Mouse (Mus musculus): ENCODE results near the gene Gimap7. TPM values are rescaled to one million over a fixed set of nuclear protein-coding genes. Genes with fewer than 3 reads are reported as not detected.
"Not testable (repeated sequence)": the region's sequence is repeated elsewhere in the genome, so short reads cannot be mapped to it uniquely, and the experiment has no call there.

The Gimap7 gene
- polyA plus RNA-seq, 1 experiment from 2014 or later: 0.14 TPM

DNA sequence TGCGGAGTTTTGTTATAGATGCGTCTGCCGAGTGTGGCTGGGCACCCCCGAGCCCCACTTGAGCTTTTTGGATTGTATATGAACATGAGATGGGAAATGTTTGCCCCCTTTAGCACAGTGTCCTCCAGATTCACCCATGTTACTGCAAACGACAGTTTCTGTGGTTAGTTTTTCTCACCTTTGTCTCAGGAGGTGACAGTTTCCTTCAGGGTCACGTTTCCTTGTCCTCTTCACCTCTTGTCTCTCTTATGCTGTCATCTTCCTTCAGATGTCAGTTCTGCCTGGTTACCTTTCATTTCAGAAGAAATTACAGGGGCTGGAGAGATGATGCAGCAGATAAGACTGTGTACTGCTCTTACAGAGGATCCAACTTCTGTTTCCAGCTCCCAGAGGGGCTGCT lies 38.7 kb upstream of the Gimap7 start:
- H3K4me1 ChIP-seq (ENCODE audit: control insufficient read depth, insufficient read depth, low read length): no peaks in the 10 kb centered on the region; the same call in 1 of the 2 replicates
- H3K4me2 ChIP-seq (ENCODE audit: low read depth, low read length): no peak overlapping the region
- H3K36me3 ChIP-seq (ENCODE audit: control insufficient read depth, insufficient read depth, low read length): no peaks in the 10 kb centered on the region
- H3K4me3 ChIP-seq (replicated peaks; ENCODE audit: low read length): no peak overlapping the region
- 79% methylated on average over 6 of the region's 6 CpGs for WGBS
- H3K9me3 ChIP-seq (replicated peaks; ENCODE audit: control insufficient read depth, low read length): no peaks in the 10 kb centered on the region
- H3K27me3 ChIP-seq (ENCODE audit: control insufficient read depth, insufficient read depth, low read length): no peaks in the 10 kb centered on the region
- ATAC-seq (ENCODE audit: insufficient read depth, low FRiP score): no peak
- no peak overlapping the region for H3K27ac ChIP-seq (ENCODE audit: low read length)
- no peak overlapping the region for H3K9ac ChIP-seq (ENCODE audit: low read length)

DNA sequence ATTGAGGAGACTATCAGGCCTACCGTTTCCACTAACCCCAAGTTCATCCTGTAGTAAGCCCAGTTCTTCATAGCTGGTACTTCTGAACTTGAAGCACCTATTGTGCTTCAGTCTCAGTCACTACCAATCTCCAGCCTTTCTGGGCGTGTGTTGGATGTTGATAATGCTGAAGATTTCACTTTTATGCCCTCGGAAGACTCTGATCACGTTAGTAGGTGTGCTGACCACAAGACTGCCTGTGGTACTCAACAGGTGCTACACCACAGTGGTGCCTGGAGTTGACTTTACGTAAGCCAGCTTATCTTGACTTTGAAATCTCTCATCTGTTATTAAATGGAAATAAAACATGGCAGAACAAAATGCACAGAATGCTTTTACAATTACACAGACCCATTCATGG lies 38.0 kb upstream of the Gimap7 start:
- WGBS: 76% methylated on average over 5 of the region's 5 CpGs

DNA sequence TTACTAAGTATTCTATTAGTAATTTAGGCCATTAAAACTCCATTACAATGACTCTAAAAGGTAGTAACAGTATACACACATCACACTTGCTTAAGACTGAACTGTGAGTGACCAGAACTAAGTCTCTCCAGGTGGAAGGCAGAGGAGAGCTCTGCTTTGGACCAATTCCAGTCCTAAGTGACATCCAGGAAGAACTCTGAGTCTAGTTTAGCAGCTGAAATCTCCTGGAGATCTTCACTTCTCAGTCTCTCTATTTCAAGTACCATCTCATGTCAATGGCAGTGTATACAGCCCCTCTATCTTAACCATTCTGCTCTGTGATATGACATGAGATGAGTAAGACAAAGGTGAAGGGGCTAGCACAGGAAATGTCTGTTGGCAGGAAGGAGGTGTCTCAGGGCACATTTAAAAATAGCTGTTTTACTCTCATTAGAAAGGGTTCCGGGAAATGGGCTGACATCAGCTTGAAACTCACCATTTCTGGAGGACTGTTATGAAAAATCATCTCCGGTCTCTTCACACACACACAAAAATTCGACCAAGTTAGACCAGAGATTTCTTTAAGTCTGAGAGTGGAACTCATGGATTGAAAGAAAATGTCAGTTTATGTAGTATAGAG lies 36.8 kb upstream of the Gimap7 start:
- H3K36me3 ChIP-seq (ENCODE audit: control insufficient read depth, insufficient read depth, low read length): no peaks in the 10 kb centered on the region
- 72% methylated on average over 3 of the region's 3 CpGs for WGBS
- H3K9me3 ChIP-seq (replicated peaks; ENCODE audit: control insufficient read depth, low read length): no peaks in the 10 kb centered on the region

More for the DNA sequence above, 38.0 kb upstream of the Gimap7 start:
- Histone ChIP-seq H3K27ac (ENCODE audit: low read length) (no peak overlapping the region), H3K27me3 (ENCODE audit: control insufficient read depth, insufficient read depth, low read length) (no peaks in the 10 kb centered on the region), H3K9me3 (replicated peaks; ENCODE audit: control insufficient read depth, low read length) (no peaks in the 10 kb centered on the region), H3K4me1 (ENCODE audit: control insufficient read depth, insufficient read depth, low read length) (no peaks in the 10 kb centered on the region; the same call in 1 of the 2 replicates), H3K4me2 (ENCODE audit: low read depth, low read length) (no peak overlapping the region), H3K9ac (ENCODE audit: low read length) (no peak overlapping the region), H3K4me3 (replicated peaks; ENCODE audit: low read length) (no peak overlapping the region), H3K36me3 (ENCODE audit: control insufficient read depth, insufficient read depth, low read length) (no peaks in the 10 kb centered on the region)
- ATAC-seq (ENCODE audit: insufficient read depth, low FRiP score): no peak

DNA sequence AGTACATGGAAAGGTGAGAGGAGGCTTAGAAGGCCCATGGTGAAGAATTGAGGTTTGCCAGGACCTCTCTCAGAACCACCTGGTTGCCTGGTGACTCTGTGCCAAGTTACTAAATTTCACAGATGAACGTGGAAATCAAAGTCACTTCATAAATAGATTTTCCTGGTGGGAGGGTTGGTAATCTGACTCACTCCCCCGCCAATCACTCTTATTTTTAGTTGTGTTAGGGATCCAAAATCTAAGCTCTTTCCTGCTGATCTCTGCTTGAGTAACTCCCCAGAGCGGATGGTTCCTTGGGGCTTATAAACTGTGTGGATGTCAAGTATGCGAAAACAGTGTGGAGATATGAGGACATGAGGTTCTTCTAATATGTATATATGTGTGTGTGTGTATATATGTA lies 36.1 kb upstream of the Gimap7 start:
- Histone ChIP-seq H3K27me3 (ENCODE audit: control insufficient read depth, insufficient read depth, low read length) (no peaks in the 10 kb centered on the region), H3K4me2 (ENCODE audit: low read depth, low read length) (no peak overlapping the region), H3K9me3 (replicated peaks; ENCODE audit: control insufficient read depth, low read length) (no peaks in the 10 kb centered on the region), H3K4me3 (replicated peaks; ENCODE audit: low read length) (no peak overlapping the region), H3K36me3 (ENCODE audit: control insufficient read depth, insufficient read depth, low read length) (no peaks in the 10 kb centered on the region), H3K4me1 (ENCODE audit: control insufficient read depth, insufficient read depth, low read length) (no peaks in the 10 kb centered on the region), H3K9ac (ENCODE audit: low read length) (no peak overlapping the region), H3K27ac (ENCODE audit: low read length) (0 out of 2 replicates have a peak overlapping the region, but pooled peaks have one; percentile 10)
- no peak for ATAC-seq (ENCODE audit: insufficient read depth, low FRiP score)
- 69% methylated on average over 4 of the region's 4 CpGs for WGBS

More for the DNA sequence above, 36.8 kb upstream of the Gimap7 start:
- Histone ChIP-seq H3K4me1 (ENCODE audit: control insufficient read depth, insufficient read depth, low read length) (no peaks in the 10 kb centered on the region), H3K4me3 (replicated peaks; ENCODE audit: low read length) (no peak overlapping the region), H3K27me3 (ENCODE audit: control insufficient read depth, insufficient read depth, low read length) (no peaks in the 10 kb centered on the region), H3K9ac (ENCODE audit: low read length) (no peak overlapping the region), H3K27ac (ENCODE audit: low read length) (no peak overlapping the region), H3K4me2 (ENCODE audit: low read depth, low read length) (no peak overlapping the region)
- ATAC-seq (ENCODE audit: insufficient read depth, low FRiP score): no peak

DNA sequence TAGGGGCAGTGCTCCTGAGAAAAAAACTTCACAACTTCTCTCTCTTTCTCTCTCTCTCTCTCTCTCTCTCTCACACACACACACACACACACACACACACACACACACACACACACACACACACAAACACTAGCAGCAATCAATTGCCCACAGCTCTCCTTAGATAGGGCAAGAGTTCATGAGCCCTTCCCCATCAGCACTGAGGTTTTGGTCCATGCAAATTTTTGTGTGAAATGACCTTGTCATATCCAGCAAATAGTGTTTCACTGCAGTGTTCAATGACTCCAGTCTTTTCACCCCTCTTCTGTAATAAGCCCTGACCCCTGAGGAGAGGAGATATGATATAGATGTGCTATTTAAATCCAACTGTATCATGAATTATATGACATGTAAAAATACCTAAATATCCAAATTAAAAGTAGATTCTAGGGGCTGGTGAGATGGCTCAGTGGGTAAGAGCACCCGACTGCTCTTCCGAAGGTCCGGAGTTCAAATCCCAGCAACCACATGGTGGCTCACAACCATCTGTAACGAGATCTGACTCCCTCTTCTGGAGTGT lies 35.1 kb upstream of the Gimap7 start:
- H3K9ac ChIP-seq (ENCODE audit: low read length); H3K27me3 ChIP-seq (ENCODE audit: control insufficient read depth, insufficient read depth, low read length); ATAC-seq (ENCODE audit: insufficient read depth, low FRiP score); H3K4me2 ChIP-seq (ENCODE audit: low read depth, low read length); H3K36me3 ChIP-seq (ENCODE audit: control insufficient read depth, insufficient read depth, low read length); H3K27ac ChIP-seq (ENCODE audit: low read length); H3K4me3 ChIP-seq (replicated peaks; ENCODE audit: low read length); H3K9me3 ChIP-seq (replicated peaks; ENCODE audit: control insufficient read depth, low read length); H3K4me1 ChIP-seq (ENCODE audit: control insufficient read depth, insufficient read depth, low read length): not testable (repeated sequence)
- WGBS: 91% methylated on average over 3 of the region's 4 CpGs

DNA sequence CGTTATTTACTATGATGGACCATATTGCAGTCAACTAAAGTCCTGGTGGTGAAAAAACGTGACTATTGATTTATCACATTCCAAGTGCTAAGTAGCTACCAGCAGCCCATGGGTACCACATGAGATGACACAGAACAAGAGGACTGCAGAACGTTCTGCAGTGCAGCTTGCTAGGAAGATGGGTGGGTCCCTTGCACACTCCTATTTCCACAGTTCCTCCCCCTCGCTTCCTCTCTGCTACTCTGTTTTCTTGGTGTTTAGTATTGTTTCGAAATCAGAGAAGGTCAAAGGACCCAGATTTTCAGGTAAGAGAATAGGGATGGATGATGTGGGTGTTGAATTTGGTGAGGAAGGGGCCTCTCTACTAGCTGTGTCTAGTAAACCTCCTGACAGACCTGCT lies 34.1 kb upstream of the Gimap7 start, which contains the start of gene Gimap4:
Gene Gimap4, plus strand, starts transcription at position 231 of the 400 bp plus-strand sequence.
- no peaks in the 10 kb centered on the region for H3K4me1 ChIP-seq (ENCODE audit: control insufficient read depth, insufficient read depth, low read length)
- H3K27ac ChIP-seq (ENCODE audit: low read length): no peak within 1 kb of the TSS
- no peaks in the 10 kb centered on the region for H3K27me3 ChIP-seq (ENCODE audit: control insufficient read depth, insufficient read depth, low read length)
- H3K9me3 ChIP-seq (replicated peaks; ENCODE audit: control insufficient read depth, low read length): no peaks in the 10 kb centered on the region
- H3K4me3 ChIP-seq (replicated peaks; ENCODE audit: low read length): no peak within 1 kb of the TSS
- 64% methylated on average over 5 of the region's 5 CpGs for WGBS
- H3K36me3 ChIP-seq (ENCODE audit: control insufficient read depth, insufficient read depth, low read length): no peaks in the 10 kb centered on the region
- no peak within 1 kb of the TSS for H3K4me2 ChIP-seq (ENCODE audit: low read depth, low read length)
- H3K9ac ChIP-seq (ENCODE audit: low read length): no peak within 1 kb of the TSS
- ATAC-seq (ENCODE audit: insufficient read depth, low FRiP score): no peak

DNA sequence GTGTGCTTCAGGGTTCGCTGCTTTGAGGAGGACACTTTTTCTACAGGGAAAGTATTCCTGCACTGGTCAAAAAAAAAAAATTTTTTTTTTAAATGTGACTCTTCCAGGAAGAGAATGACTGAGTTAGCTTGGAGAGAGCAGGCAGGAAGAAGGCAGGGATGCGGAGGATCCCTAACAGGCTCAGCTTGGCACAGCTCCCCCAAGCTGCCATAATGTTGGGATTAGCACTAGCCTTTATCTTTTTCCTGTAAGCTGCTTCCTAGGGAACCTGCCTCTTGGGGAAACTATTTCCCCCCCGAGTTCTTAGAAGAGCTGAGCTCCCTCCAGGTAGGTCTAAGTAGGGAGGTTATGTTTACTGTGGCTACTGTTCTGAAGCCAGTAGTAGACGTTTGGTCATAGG lies 33.6 kb upstream of the Gimap7 start:
- no peak overlapping the region for H3K27ac ChIP-seq (ENCODE audit: low read length)
- no peaks in the 10 kb centered on the region for H3K36me3 ChIP-seq (ENCODE audit: control insufficient read depth, insufficient read depth, low read length)
- no peak for ATAC-seq (ENCODE audit: insufficient read depth, low FRiP score)
- no peaks in the 10 kb centered on the region for H3K27me3 ChIP-seq (ENCODE audit: control insufficient read depth, insufficient read depth, low read length)
- no peak overlapping the region for H3K4me3 ChIP-seq (replicated peaks; ENCODE audit: low read length)
- 50% methylated on average over 4 of the region's 4 CpGs for WGBS
- no peaks in the 10 kb centered on the region for H3K4me1 ChIP-seq (ENCODE audit: control insufficient read depth, insufficient read depth, low read length)
- no peaks in the 10 kb centered on the region for H3K9me3 ChIP-seq (replicated peaks; ENCODE audit: control insufficient read depth, low read length)
- H3K4me2 ChIP-seq (ENCODE audit: low read depth, low read length): no peak overlapping the region
- no peak overlapping the region for H3K9ac ChIP-seq (ENCODE audit: low read length)

DNA sequence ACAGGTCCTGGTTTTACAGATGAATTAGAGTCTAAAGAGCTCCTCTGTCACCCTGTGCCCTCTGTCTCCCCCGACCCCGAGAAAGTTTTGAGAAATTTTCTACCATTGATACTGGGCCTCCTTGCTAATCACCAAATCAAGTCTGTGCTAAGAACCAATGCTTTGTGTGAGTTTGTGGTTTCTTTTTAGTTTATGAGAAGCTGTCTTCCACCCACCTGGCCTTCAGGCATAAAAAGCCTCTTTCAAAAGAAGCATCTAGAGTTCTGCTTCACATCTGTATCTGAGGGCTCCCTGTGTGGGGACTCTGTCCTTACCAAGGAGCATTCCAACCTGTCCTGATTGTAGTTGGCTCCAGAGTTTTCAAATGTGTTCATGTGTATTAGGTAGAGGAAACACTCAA lies 33.2 kb upstream of the Gimap7 start:
- no peak overlapping the region for H3K4me2 ChIP-seq (ENCODE audit: low read depth, low read length)
- no peaks in the 10 kb centered on the region for H3K36me3 ChIP-seq (ENCODE audit: control insufficient read depth, insufficient read depth, low read length)
- H3K4me1 ChIP-seq (ENCODE audit: control insufficient read depth, insufficient read depth, low read length): no peaks in the 10 kb centered on the region
- H3K27me3 ChIP-seq (ENCODE audit: control insufficient read depth, insufficient read depth, low read length): no peaks in the 10 kb centered on the region
- no peak overlapping the region for H3K9ac ChIP-seq (ENCODE audit: low read length)
- ATAC-seq (ENCODE audit: insufficient read depth, low FRiP score): no peak
- WGBS: 84% methylated on average over 2 of the region's 2 CpGs
- H3K9me3 ChIP-seq (replicated peaks; ENCODE audit: control insufficient read depth, low read length): no peaks in the 10 kb centered on the region
- no peak overlapping the region for H3K4me3 ChIP-seq (replicated peaks; ENCODE audit: low read length)
- H3K27ac ChIP-seq (ENCODE audit: low read length): no peak overlapping the region

DNA sequence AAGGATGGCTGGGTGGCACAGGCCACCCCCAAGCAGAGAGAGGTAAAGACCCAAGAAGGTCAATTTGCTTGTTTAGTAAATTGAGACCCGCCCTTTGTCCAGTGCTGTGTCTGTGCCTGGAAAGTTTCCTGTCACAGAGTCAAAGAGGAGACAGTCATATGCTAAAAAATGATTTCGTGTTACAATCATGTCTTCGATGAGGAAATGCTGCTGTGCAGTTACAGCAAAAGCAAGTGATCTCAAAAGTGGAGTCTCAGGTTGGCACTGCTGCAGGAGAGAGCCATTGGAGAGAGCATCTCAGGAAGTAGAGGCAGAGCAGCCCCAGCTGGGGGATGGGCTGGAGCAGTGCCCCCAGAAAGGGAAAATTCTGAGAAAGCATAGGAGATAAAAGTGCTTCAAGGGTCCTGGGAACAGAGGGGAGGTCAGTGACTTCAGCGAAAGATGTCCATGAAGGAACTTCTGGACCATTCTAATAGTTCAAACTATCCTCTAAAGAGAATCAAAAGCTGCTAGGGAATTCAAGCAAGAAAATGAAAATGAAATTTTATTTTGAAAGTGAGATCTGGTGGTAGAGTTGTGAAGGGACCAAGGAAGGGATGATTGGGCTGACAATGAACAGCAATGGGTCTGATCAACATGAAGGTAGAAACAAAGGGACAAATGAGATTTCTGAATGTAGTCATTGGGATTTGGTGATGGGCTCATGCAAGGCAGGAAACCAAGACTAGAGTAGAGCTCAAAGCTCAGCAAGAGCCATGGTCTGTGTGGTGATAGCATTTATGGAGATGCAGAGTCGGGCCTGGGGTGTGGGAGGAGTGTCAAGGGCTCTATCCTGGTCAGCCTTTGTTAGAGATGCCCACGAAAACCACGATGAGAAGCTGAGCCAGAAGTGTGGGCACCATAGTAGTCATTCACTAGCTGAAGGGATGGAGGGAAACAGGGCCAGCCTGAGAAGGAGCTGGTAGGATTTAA lies 32.4 kb upstream of the Gimap7 start:
- H3K27ac ChIP-seq (ENCODE audit: low read length): no peak overlapping the region
- peak overlapping the region; percentile 19; the same call in 1 of the 2 replicates for H3K4me2 ChIP-seq (ENCODE audit: low read depth, low read length)
- 79% methylated on average over 7 of the region's 7 CpGs for WGBS
- no peaks in the 10 kb centered on the region for H3K4me1 ChIP-seq (ENCODE audit: control insufficient read depth, insufficient read depth, low read length)
- no peaks in the 10 kb centered on the region for H3K36me3 ChIP-seq (ENCODE audit: control insufficient read depth, insufficient read depth, low read length)
- no peaks in the 10 kb centered on the region for H3K27me3 ChIP-seq (ENCODE audit: control insufficient read depth, insufficient read depth, low read length)
- H3K9ac ChIP-seq (ENCODE audit: low read length): no peak overlapping the region
- ATAC-seq (ENCODE audit: insufficient read depth, low FRiP score): no peak
- no peak overlapping the region for H3K4me3 ChIP-seq (replicated peaks; ENCODE audit: low read length)
- H3K9me3 ChIP-seq (replicated peaks; ENCODE audit: control insufficient read depth, low read length): no peaks in the 10 kb centered on the region

All from stomach, embryonic 16.5 days (tissue).